Mouse (Mus musculus) myocyte (in vitro differentiated cells): Measurements from ENCODE around the gene Lpcat4.

Experiments
- CEBPB ChIP-seq: IDR thresholded peaks from 2 replicates; pipeline ENCODE4 v1.6.1; 2011; ENCODE audit warnings: mild to moderate bottlenecking, moderate library complexity; ENCODE audit not compliant: poor library complexity, insufficient read depth, severe bottlenecking
- MAX ChIP-seq: IDR thresholded peaks from one replicate; pipeline ENCODE4 v1.6.1; 2011; ENCODE audit warnings: low read depth, mild to moderate bottlenecking, control low read depth
- MYOG ChIP-seq, 3 experiments: IDR thresholded peaks; one replicate each; pipeline ENCODE4 v1.6.1; 2011; ENCODE audit warnings: control low read depth in 2 of 3, low read depth in 2 of 3, mild to moderate bottlenecking in 2 of 3; ENCODE audit not compliant: insufficient read length in 2 of 3, control insufficient read depth in 1 of 3, insufficient read depth in 1 of 3
- POLR2A ChIP-seq: IDR thresholded peaks from one replicate; pipeline ENCODE4 v1.6.1; 2011; ENCODE audit warnings: low read depth, mild to moderate bottlenecking, control low read depth, moderate library complexity; ENCODE audit not compliant: insufficient read length
- POLR2AphosphoS2 ChIP-seq: IDR thresholded peaks from one replicate; pipeline ENCODE4 v1.6.1; 2011; ENCODE audit warnings: low read depth, control low read depth; ENCODE audit not compliant: insufficient read length
- REST ChIP-seq: IDR thresholded peaks from one replicate; pipeline ENCODE4 v1.6.1; 2011; ENCODE audit warnings: mild to moderate bottlenecking, control low read depth, moderate library complexity; ENCODE audit not compliant: insufficient read depth, insufficient read length
- TCF12 ChIP-seq: IDR thresholded peaks from one replicate; pipeline ENCODE4 v1.6.1; 2011; ENCODE audit warnings: mild to moderate bottlenecking, control low read depth; ENCODE audit not compliant: poor library complexity, insufficient read depth, severe bottlenecking
- USF1 ChIP-seq: IDR thresholded peaks from one replicate; pipeline ENCODE4 v1.6.1; 2011; ENCODE audit warnings: low read depth, mild to moderate bottlenecking, control low read depth, moderate library complexity

- TF ChIP-seq REST = no peak
- peak; percentile 95 for TF ChIP-seq USF1
- no peak for TF ChIP-seq POLR2AphosphoS2
- TF ChIP-seq CEBPB = no peak
- TF ChIP-seq TCF12 = no peak
- TF ChIP-seq MYOG (IDR thresholded peaks at IDR 0.05; ENCODE audit: control insufficient read depth in 1 of 3, insufficient read depth in 1 of 3, insufficient read length in 2 of 3, low read depth in 2 of 3) = no peak
- no peak for TF ChIP-seq MAX
- TF ChIP-seq POLR2A = peak; percentile 38
These were observed 45.2 kb downstream of the Lpcat4 start for GRCm38 (mm10) chr2:112284363-112285030.
